Mouse (Mus musculus) layer of hippocampus, postnatal 10 days (tissue): ENCODE measurements around the gene Slco6c1. TPM values are rescaled to one million over a fixed set of nuclear protein-coding genes. Genes with fewer than 3 reads are reported as not detected.

Source experiments
- DNase-seq, 2 experiments: peaks; one replicate each; pipeline ENCODE4 v3.0.0; 2021; ENCODE audit warnings: low spot score in 2 of 2
- long read RNA-seq: library from polyadenylated mRNA; stranded (forward); transcript quantifications from one replicate; pipeline ENCODE4 v2.0.0, GENCODE M21; 2023
- total RNA-seq, 2 experiments: library from RNA; stranded (reverse); gene quantifications; 2 replicates each; pipeline ENCODE4 v1.2.3; 2021

Gene Slco6c1
- not detected for total RNA-seq
- long read RNA-seq: 0 reads

DNA sequence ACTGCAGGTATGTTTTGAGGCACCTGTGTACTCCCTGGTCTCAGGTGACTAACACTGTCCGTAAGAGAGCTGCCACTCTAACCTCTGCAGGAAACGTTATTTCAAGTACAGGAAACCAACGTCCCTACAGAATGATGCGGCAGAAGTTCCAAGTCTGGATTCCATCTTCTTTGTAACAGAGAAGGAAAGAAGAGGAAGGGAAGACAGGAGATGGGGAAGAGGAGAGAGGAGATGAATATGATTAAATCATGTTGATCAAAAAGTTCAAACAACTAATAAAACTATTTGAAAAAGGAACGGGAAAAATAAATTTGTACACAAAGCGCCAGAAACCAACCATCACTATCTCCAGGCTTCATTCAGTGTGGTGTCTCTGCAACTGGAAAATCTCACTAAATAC lies at the start of gene Slco6c1:
Gene Slco6c1 (minus strand): TSS at position 101 of the 400 bp plus-strand sequence.
- no peak for DNase-seq

DNA sequence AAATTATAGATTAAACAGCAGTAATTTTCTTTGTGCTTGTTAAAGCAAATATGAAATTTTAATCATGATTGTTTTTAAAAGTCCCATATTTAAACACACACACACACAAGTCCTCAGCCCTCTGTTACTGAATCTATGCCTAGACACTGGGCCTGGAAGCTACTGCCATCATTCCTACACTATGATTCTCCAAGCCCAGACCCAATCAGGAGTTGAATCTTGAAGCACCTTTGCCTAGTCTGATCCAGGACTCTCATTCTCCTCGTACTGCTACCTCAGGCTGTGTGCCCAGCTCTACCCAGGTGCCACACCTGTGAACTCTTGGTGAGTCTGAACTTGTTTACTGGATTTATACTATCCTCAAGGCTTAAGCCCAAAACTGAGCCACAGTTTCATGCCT lies 89.1 kb downstream of the Slco6c1 start:
- DNase-seq: no peak

DNA sequence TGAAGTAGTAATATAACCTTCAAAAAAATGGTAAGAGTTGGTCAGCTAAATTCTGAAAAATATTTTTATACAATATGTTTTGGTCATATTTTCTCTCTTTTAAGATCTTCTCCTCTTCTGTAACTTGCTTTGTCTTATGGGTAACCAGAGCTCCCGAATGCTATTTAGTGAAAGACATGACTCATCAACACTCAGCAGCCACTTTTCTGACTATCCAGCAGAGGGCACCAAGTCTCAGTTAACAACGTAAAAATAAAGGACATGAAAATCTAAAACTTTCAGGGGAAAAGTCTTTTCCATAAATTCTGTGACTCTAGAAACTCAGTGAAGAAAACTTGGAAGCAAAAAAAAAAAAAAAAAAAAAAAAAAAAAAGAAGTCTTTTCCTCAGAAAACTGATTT lies 89.6 kb downstream of the Slco6c1 start:
- peak; percentile 28 to 33 for DNase-seq

GRCm38 (mm10) chr1:97037955-97038354 lies 90.1 kb downstream of the Slco6c1 start:
- no peak for DNase-seq

- DNase-seq: no peak
Observed at GRCm38 (mm10) chr1:97021388-97021787, 106.7 kb downstream of the Slco6c1 start.

GRCm38 (mm10) chr1:97019404-97019803 lies 108.7 kb downstream of the Slco6c1 start:
- DNase-seq: no peak

DNA sequence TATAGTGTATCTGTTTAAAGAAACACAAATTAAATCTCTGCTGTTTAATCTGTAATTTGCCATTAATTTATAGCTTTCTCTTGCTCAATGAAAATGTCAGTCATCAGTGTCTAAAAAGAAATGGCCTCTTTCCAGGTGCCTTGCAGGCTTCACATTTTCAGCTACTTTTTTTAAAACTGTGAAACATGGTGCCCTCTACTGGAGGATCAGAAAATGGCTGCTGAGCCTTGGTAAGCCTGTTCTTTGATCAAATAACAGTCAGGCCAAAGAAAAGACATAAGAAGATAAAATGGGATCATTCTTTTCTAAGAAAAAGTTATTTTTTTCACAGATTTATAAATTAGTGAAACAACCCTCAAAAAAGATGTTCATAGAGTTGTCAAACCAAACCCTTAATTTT lies 109.1 kb downstream of the Slco6c1 start:
- DNase-seq: peak; percentile 72 to 78
